Mouse (Mus musculus) adrenal gland, postnatal 25 days (tissue): ENCODE measurements around the gene Lrrtm4. TPM values are rescaled to one million over a fixed set of nuclear protein-coding genes. Genes with fewer than 3 reads are reported as not detected.

Experiments used
- DNase-seq: peaks from one replicate; pipeline ENCODE4 v3.0.0; 2021; ENCODE audit warnings: mixed read lengths
- total RNA-seq: library from RNA; stranded (reverse); gene quantifications from 2 replicates; pipeline ENCODE4 v1.2.3, GENCODE M21; 2021

The Lrrtm4 gene
- total RNA-seq, 1 experiment from 2014 or later: 3.4 TPM

DNA sequence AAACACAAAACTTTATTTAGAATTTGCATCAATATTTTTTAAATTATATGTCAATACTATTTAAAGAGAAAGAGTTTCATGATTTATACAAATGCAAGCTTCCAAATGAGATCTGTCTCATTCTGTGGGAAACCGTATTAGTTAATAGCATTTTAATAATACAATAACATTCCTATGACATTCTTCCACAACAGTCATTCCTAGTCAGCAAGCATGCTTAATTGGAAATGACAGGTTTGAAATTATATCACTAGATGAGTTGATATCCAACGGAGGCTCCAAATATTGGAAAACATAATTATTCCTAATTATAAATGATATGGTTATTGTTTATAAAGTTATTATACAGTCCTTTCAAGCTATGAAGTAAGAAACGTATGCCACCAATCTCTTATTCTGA is 714.7 kb downstream of the Lrrtm4 start:
- no peak for DNase-seq

DNA sequence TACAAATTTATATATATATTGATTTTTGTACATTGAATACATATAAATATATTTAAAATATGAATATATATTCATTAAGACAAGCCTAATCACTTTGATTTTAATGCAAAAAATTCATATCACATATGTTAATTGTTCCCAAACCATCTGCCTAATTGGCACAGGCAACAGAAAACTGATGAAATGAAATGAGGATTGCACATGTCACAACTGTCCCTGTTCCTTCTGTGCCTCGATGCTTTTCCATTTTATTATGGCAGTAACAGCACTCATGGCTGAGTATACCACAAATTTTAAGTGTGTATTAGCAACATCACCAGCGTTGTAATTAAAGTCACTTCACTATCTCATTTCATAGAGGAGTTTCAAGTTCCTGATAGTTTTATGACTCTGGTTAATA is 732.1 kb downstream of the Lrrtm4 start:
- no peak for DNase-seq

DNA sequence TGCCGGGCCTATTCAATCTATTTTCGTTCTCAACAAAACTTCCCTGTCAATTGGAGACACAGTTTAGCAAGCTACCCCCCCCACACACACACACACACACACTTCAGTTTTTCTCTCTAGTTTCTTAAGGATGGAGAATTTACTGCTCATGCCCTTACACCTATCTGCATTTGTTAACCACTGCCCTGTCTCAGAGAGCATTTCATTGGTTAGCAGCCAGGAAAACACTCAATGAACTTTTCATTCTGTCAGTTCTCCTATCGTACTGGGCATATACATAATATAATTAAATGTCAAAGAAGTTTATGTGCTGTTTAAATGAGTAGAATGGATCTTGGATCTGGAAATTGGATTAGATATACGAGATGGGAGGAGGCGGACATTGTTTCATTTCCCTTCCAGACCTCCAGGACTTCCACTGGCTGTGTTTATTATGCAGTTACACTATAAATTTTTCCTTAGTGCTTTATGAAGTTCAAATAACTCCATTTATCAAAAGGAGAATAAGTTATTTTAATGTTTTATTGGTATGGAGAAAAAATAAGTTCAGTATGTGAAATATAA is 742.0 kb downstream of the Lrrtm4 start:
- DNase-seq: no peak

DNA sequence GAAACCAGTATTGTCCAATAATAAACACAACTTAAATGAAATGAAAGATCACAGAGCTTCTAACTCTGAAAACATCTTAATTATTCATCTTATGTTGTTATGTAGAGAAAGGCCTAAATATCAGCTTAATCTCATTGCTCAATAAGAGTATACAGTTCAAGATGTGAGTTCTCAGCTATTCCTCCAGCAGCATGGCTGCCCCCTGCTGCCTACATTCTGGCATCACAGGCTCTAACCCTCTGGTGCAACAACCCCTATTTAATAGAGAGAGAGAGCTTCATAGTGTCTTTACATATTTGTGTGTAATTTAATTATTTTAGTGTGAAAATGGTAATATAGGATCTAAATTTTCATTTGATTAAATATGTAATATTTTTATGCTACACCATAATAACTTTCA is 767.6 kb downstream of the Lrrtm4 start:
- DNase-seq: peak; percentile 48

DNA sequence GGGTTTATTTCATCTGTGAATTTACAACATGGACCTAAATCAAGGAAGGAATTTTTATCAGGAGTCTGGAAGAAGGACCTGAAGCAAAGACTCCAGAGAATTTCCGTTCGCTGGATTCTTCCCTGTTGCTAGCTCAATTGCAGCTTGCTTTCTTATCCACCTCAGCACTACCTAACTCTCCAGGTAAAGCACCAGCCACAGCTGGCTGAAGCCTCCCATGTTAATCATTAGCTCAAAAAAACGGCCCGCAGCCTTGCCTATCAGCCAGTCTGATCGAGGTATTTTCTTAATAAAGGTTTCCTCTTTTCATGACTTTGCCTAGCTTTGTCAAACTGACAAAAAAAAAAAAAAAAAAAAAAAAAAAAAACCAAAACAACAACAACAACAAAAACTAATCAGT is 805.1 kb downstream of the Lrrtm4 start:
- DNase-seq: no peak

DNA sequence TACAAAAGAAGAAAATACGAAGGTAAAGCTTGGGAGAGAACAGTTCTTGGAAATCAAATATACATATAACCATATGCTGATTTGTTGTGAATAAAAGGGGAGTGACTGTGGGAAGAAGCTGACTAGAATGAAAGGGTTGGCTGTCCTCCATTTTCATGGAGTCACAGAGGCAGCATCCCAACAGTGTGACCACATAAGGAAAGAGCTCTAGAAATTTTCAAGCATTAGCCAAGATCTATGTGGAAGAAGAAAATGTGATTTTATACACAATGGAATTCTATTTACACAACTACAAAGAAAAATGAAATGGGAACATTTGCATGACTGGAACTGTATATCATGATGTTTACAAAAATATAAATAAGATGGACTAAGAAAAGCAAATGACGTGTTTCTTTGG is 821.1 kb downstream of the Lrrtm4 start:
- DNase-seq: no peak

DNA sequence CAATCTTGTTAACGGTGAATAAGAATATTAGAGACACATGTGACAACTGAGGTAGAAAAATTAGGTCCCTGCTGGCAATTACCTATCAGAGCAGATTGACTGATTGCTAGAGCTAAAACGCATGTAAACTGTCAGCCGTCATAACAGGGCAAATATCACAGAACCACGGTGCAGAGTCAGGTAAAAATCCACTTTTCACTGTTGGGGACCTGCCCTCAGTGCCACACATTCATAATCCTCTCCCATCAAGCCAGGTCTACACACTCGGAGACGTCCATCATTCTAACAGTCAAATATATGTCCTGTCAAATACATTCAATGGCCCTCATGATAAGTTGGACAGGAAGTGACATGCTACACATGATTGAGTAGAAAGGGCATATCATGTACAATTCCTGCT is 826.6 kb downstream of the Lrrtm4 start:
- no peak for DNase-seq

DNA sequence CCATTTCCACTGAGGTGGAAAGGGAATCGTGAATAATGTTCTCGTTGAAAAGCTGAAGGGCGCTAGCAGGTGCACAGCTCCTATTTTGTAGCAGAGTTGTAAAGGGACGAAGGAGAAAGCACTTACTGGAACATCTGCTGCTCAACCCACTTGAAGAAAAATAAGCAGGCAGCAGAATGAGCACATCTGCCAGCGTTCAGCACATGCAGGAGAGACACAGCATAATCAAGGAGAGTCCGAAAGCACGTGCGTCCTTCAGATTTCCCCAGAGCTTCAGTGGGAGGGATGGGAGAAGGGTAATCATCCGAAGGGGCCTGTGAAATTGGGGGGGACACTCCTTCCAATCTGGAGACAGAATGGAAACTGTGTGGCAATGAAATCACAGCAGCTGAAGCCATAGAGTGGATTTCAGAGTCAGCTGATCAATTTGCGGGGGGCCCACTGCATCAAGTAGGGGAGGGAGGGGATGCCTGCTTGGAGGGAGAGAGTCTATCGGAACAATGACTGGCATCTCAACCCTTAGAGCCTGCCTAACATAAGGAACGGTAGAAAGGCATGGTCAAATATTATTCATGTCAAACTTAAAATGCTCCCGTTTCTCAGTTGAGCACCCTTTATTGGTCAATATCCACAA is 838.4 kb downstream of the Lrrtm4 start:
- no peak for DNase-seq

Other genes with a start within 250 kb of the Lrrtm4 start
- not detected in 2 replicates for gene Gm20594, start 201.0 kb upstream of the Lrrtm4 start, total RNA-seq